Mouse (Mus musculus) embryonic facial prominence, embryonic 13.5 days (tissue): ENCODE data around the gene Jund. TPM values are rescaled to one million over a fixed set of nuclear protein-coding genes. Genes with fewer than 3 reads are reported as not detected.

Experiments
- ATAC-seq: fragments of 200-750 bp; cut with Nextera tagmentation; 2 replicates; pipeline ENCODE4 v1.8.0; 2017; ENCODE audit warnings: low read depth; ENCODE audit not compliant: insufficient number of reproducible peaks, insufficient read depth, low FRiP score, low TSS enrichment
- H3K27ac ChIP-seq: fragments of 300-500 bp; sonication (generic); 2 replicates; pipeline ENCODE4 v1.5.1; 2015; ENCODE audit warnings: moderate library complexity, mild to moderate bottlenecking, inconsistent platforms
- H3K27me3 ChIP-seq: fragments of 300-500 bp; sonication (generic); 2 replicates; pipeline ENCODE4 v1.6.1; 2015; ENCODE audit warnings: mild to moderate bottlenecking, inconsistent platforms
- H3K36me3 ChIP-seq: fragments of 300-500 bp; sonication (generic); 2 replicates; pipeline ENCODE4 v1.6.1; 2015; ENCODE audit warnings: mild to moderate bottlenecking, inconsistent platforms
- H3K4me1 ChIP-seq: fragments of 300-500 bp; sonication (generic); 2 replicates; pipeline ENCODE4 v1.6.1; 2015; ENCODE audit warnings: inconsistent platforms
- H3K4me2 ChIP-seq: fragments of 300-500 bp; sonication (generic); 2 replicates; pipeline ENCODE4 v1.6.1; 2015; ENCODE audit warnings: moderate library complexity, mild to moderate bottlenecking, inconsistent platforms
- H3K4me3 ChIP-seq: fragments of 300-500 bp; sonication (generic); 2 replicates; pipeline ENCODE4 v1.5.1; 2015; ENCODE audit warnings: mild to moderate bottlenecking, inconsistent platforms
- H3K9ac ChIP-seq: fragments of 300-500 bp; sonication (generic); 2 replicates; pipeline ENCODE4 v1.6.1; 2015; ENCODE audit warnings: mild to moderate bottlenecking, inconsistent platforms
- H3K9me3 ChIP-seq: fragments of 300-500 bp; sonication (generic); 2 replicates; pipeline ENCODE4 v1.6.1; 2016; ENCODE audit warnings: inconsistent platforms
- WGBS: fragments of 180-500 bp; shearing (Covaris S2); methylation state at CpG from one replicate; pipeline ENCODE4 v1.1.7; 2015; ENCODE audit warnings: mixed read lengths; 5-methylcytosine and 5-hydroxymethylcytosine counted together
- polyA plus RNA-seq: library from polyadenylated mRNA; unstranded; fragments of >200 nt; fragmentation: Nextera tagmentation; extraction: Ambion mirVana; gene quantifications from 2 replicates; pipeline ENCODE4 v1.2.1, GENCODE M21; 2015

The Jund gene
- polyA plus RNA-seq, 1 experiment from 2014 or later: 68.5 TPM

- no peak overlapping the region for H3K4me2 ChIP-seq
- no peaks in the 10 kb centered on the region for H3K36me3 ChIP-seq
- no peak for ATAC-seq
- H3K9ac ChIP-seq: no peak overlapping the region
- H3K27me3 ChIP-seq: peaks cover 60% of the 10 kb centered on the region
- H3K4me3 ChIP-seq: no peak overlapping the region
- WGBS: 89% methylated on average over 23 of the region's 23 CpGs
- no peak overlapping the region for H3K27ac ChIP-seq
- H3K9me3 ChIP-seq: no peaks in the 10 kb centered on the region
- peaks cover 15% of the 10 kb centered on the region for H3K4me1 ChIP-seq
Observed at GRCm38 (mm10) chr8:70748246-70749096, 49.7 kb downstream of the Jund start.

- Histone ChIP-seq H3K9ac (no peak overlapping the region), H3K27ac (no peak overlapping the region), H3K4me2 (no peak overlapping the region), H3K9me3 (no peaks in the 10 kb centered on the region), H3K36me3 (no peaks in the 10 kb centered on the region), H3K27me3 (peaks cover 52% of the 10 kb centered on the region), H3K4me3 (no peak overlapping the region), H3K4me1 (peaks cover 9% of the 10 kb centered on the region)
- WGBS: 78% methylated on average over 19 of the region's 19 CpGs
- no peak for ATAC-seq
Observed at GRCm38 (mm10) chr8:70749097-70749674, 50.4 kb downstream of the Jund start.

Other genes starting within 250 kb of the Jund start
- 28.2 and 30.8 TPM in 2 replicates for gene Klhl26, start 222.0 kb upstream of the Jund start, polyA plus RNA-seq
- gene Tmem59l, start 211.6 kb upstream of the Jund start, polyA plus RNA-seq: 32.3 and 34.8 TPM in 2 replicates
- 152 and 159 TPM in 2 replicates for gene Crlf1, start 205.8 kb upstream of the Jund start, polyA plus RNA-seq
- 169 and 178 TPM in 2 replicates for gene Rex1bd, start 192.2 kb upstream of the Jund start, polyA plus RNA-seq
- 987 and 1,032 TPM in 2 replicates for gene Uba52, start 188.1 kb upstream of the Jund start, polyA plus RNA-seq
- 297 and 306 TPM in 2 replicates for gene Fkbp8, start 171.2 kb upstream of the Jund start, polyA plus RNA-seq
- gene Kxd1, start 171.0 kb upstream of the Jund start, polyA plus RNA-seq: 55.4 and 59.9 TPM in 2 replicates
- gene Ell, start 159.5 kb upstream of the Jund start, polyA plus RNA-seq: 20.6 and 21.3 TPM in 2 replicates
- gene Isyna1, start 104.6 kb upstream of the Jund start, polyA plus RNA-seq: 153 and 166 TPM in 2 replicates
- 100 and 107 TPM in 2 replicates for gene Ssbp4, start 90.1 kb upstream of the Jund start, polyA plus RNA-seq
- gene Lrrc25, start 82.8 kb upstream of the Jund start, polyA plus RNA-seq: 1.9 TPM in 2 replicates
- gene Gdf15, start 66.5 kb upstream of the Jund start, polyA plus RNA-seq: 0.14 and 0.22 TPM in 2 replicates
- 50.5 and 63.1 TPM in 2 replicates for gene Pgpep1, start 38.6 kb upstream of the Jund start, polyA plus RNA-seq
- gene Lsm4, start 25.7 kb upstream of the Jund start, polyA plus RNA-seq: 248 and 270 TPM in 2 replicates
- gene Iqcn, start 4.5 kb downstream of the Jund start, polyA plus RNA-seq: 0.07 TPM in 1 of 2 replicates, not detected in the other
- gene Gm3336, start 19.6 kb downstream of the Jund start, polyA plus RNA-seq: not detected in 2 replicates
- 0.13 and 0.14 TPM in 2 replicates for gene Pde4c, start 24.8 kb downstream of the Jund start, polyA plus RNA-seq
- gene Rab3a, start 55.7 kb downstream of the Jund start, polyA plus RNA-seq: 23.8 TPM in 2 replicates
- 29.3 and 36.7 TPM in 2 replicates for gene Mpv17l2, start 62.0 kb downstream of the Jund start, polyA plus RNA-seq
- gene Pik3r2, start 77.8 kb downstream of the Jund start, polyA plus RNA-seq: 76.8 and 85.4 TPM in 2 replicates
- gene Mast3, start 106.1 kb downstream of the Jund start, polyA plus RNA-seq: 12.5 and 13.8 TPM in 2 replicates
- gene Il12rb1, start 109.5 kb downstream of the Jund start, polyA plus RNA-seq: 0.07 and 0.54 TPM in 2 replicates
- gene Arrdc2, start 140.8 kb downstream of the Jund start, polyA plus RNA-seq: 5.9 and 7.7 TPM in 2 replicates
- gene Kcnn1, start 164.3 kb downstream of the Jund start, polyA plus RNA-seq: 3.2 and 5.3 TPM in 2 replicates
- 108 and 124 TPM in 2 replicates for gene Ccdc124, start 175.0 kb downstream of the Jund start, polyA plus RNA-seq
- 0.18 and 0.32 TPM in 2 replicates for gene Slc5a5, start 193.8 kb downstream of the Jund start, polyA plus RNA-seq
- 4,412 and 4,959 TPM in 2 replicates for gene Rpl18a, start 198.5 kb downstream of the Jund start, polyA plus RNA-seq
- 49.8 and 52.6 TPM in 2 replicates for gene Map1s, start 207.0 kb downstream of the Jund start, polyA plus RNA-seq